Mouse (Mus musculus) brain, adult 2 months (tissue): Measurements from ENCODE around the gene Gtpbp1.
A peak's percentile ranks its signal among the peaks of the same experiment; 100 is the strongest.

Experiments used
- DNase-seq: peaks from one replicate; pipeline ENCODE4 v3.0.0; 2011; ENCODE audit warnings: low read depth, low spot score

The Gtpbp1 gene

DNA sequence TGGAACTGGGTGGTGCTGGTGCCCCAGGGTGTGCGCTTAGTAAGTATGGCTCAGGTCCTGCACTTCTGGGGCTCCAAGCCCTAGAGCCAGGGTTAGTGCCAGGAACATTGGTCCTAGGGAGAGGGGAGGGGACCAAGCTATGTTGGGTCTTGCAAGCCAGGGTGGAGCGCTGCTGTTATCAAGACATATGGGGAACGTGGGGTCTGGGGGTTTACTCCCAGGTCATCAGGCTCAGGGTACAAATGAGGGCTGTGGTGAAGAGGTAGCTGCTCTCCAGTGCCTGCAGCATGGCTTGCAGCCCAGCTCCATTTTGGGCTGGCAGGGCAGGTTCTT, 62.7 kb downstream of the Gtpbp1 start:
- DNase-seq = no peak

DNA sequence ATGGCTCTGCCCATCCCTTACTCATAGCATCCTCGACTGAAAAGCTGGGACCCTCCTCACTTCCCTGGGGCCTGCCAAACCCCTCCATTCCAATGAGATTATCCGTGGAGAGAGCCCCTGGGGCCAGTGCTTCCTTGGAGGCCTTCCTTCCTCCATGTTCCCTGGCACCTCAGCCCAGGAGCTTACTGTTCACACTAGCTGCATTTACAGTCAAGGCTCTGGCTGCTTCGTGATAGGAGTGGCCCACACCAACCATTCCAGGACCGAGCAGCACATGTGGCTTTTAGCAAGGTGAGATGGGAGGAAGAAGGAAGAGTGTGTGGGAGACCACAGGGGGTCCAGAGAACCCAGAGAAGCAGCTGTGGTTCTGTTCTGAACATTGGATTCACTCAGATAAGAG, 63.2 kb downstream of the Gtpbp1 start:
- DNase-seq = no peak

DNA sequence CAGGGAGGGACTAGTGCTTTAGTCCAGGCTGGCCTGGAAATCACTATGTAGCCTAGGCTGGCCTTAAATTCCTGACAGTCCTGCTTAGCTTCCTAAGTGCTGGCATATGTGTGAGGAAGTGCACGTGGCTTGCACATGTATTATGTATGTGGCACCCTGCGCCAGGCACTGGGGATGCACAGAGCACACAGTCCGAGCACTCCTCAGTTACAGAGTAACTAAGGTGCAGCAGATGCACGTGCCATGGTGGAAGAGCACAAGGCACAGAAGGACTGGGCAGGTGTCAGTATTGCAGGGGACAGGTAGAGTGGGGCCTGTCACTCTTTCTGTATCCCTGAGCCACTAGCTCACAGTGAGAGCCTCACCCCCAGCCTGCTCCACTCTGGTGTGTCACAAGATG, 64.5 kb downstream of the Gtpbp1 start:
- no peak for DNase-seq

DNA sequence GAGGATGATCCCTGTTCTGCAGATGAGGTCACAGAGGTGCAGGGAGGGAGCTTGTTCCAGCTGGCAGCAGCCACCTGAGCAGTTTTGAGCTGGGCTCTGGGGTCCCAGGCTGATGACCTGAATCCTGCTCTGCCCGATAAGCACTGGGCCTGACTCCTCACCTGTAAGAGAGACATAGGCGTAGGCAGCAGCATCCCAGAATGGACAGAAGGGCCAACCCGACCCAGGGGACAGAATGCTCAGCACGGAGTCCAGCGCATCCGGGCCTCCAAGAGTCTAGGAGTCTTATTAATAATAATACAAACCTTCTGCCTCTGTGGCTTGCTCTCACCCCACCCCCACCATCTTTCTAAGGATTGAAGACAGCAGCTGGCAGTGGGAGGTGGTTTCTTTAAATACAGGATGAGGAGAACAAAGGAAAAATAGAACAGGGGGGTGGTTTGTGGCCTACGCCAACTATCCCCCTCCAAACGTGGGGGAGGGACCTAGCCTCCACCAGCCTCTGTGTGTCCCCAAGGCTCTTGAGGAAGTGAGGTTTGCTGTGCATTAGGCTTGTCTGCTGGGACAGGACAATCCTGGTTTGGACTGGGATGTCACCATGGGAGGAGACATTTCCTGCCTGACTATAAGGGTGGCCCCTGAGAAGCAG, 65.5 kb downstream of the Gtpbp1 start:
- peak; percentile 84 for DNase-seq

DNA sequence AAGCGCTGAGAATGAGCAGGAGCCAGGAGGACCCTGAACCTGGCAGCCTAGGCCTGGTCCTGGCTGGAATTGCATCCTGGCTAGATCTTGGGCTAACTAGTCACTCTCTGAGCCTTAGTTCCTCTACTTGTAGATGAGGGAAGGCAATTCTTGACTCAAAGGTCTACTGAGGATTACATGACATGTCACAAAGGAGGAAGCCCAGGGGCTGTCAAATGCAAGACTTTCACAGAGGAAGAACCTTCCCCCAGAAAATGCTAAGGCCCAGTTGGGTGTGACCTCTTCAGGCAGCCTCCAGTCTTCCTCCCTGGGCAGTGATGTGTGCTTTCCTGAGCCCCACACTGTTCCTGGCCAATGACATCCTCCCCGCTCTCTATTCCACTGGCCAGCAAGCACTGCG, 66.5 kb downstream of the Gtpbp1 start:
- no peak for DNase-seq

DNA sequence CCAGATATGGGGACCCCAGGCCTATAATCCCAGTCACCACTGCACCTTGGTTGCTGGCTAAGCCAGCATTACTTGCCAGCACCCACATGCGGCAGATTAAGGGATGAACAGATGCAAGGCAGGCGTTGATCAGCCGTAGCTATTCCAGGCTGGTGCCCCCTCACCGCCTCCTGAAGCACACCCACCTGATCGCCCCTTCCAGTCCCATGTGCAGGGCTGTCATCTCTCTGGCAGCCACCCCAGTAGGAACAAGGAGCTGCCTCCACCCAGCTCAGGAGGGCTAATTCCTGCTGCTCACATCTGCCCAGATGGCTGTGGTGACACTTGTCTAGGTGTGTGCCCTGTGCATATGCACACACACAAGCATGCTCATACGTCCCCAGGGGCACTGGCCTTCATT, 70.3 kb downstream of the Gtpbp1 start:
- peak; percentile 77 for DNase-seq

DNA sequence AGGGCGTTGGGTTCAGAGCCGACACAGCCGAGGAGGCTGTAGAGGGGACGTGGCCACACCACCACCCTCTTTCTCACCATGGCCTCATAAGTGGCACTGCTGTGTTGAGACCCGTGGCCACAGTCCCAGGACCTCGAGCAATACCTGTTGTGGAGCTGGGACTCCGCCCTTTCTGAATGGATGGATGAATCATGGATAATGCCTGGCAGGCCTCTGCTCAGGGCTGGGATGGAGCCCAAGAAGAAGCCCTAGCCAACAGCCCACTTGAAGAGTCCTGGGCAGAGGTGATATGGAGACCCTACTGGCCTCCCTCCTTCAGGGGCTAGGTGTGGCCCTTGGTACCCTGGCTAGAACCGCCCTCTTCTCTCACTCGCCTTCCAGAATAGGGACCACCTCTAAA, 72.4 kb downstream of the Gtpbp1 start:
- no peak for DNase-seq

DNA sequence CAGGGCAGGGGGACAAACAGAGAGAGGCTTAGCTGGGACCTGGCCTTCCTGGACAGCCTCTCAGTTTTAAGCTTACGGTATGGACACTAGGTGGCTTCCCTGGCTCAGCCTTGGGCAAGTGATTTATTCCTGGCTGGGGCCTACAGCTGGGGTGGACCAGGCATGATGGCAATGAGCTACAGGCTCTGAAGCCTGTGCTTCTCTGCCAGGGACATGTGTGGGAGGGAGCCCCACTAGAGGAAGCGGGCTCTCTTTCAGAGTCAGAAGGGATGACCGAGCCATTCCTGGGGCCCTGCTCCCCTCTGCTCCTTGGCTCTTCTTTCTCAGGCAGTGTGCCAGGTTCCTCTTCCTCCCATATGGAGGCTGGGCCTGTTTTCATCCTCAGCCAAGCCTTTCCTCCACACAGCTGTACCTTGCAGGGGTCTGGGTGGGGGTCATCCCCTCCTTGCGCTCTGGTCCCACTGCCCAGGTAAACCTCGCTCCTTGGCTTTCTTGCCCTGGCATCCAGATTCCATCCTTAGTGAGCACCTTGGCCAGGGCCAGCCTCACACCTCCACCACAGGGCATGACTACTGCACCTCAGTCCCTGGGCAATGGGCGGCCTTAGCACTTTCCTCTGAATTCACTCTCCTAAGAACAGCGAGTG, 73.1 kb downstream of the Gtpbp1 start:
- DNase-seq = peak; percentile 95

DNA sequence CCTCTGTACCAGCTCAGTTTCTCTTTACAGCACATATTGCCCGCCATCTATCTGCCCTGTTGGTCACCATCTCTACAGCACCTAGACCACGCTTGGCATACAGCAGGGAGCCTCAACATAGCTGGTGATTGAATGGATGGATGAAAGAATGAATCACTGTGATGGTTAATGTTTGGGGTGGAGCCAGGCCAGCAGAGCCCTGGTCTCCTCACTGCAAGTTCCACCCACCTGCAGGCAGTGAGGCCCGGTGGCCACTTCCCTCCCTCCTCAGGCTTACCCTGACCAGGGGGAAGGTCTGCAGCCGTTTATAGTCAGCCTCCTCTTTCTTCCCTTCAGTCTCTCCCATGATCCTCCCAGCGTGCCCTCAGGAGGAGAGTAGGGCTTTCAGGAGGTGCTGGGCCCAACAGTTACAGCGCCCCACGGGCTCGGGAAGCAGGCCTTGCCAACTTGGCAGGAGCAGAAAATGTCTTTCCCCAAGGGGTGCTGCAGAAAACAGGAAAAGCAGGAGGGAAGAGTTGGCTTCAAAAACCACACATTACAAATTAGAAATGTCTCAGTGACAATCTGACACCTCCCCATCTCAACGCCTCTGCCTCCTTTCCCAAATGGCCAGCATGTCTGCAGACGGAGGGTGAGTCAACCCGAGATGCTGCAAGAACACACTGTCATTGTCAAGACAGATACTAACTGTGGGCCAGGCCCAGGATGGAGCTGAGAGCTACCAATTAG, 74.1 kb downstream of the Gtpbp1 start:
- DNase-seq = peak; percentile 95

DNA sequence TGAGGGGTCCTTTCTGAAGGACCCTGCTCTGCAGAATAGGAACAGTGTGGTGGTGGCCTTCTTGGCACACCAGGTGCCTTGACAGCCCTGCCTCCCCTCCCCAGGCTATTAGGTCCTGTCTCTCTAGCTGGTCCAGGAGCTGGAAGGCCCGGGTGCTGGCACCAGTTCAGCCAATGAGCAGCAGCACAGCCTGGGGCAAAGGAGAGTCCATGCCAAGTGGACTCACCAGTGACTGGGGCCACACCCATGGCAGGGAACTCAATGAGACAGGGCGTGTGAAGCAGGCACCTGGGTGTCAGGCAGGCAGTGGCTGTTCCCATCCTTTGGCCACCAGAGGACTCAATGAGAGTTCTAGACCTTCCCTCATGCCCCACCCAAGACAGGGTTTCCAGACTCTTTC, 74.7 kb downstream of the Gtpbp1 start:
- DNase-seq = peak; percentile 59

DNA sequence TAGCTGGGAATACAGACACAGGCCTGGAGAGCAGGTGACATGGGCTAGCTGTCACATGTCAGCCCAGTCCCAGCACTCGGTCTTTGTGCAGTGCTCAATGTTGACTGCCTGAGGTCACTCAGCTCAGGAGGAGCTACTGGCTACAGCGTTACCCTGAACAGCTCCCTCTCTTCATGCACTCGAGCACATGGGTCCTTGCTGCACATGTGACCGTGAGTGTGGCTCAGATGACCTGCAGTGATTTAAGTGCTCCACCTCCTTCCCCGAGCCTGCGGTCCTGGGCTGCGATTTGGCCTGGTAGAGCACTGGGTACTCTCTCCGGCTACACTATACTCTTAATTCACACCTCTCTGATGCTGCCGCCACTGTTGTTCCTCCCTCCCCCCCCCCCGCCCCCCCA, 75.5 kb downstream of the Gtpbp1 start:
- DNase-seq = no peak

DNA sequence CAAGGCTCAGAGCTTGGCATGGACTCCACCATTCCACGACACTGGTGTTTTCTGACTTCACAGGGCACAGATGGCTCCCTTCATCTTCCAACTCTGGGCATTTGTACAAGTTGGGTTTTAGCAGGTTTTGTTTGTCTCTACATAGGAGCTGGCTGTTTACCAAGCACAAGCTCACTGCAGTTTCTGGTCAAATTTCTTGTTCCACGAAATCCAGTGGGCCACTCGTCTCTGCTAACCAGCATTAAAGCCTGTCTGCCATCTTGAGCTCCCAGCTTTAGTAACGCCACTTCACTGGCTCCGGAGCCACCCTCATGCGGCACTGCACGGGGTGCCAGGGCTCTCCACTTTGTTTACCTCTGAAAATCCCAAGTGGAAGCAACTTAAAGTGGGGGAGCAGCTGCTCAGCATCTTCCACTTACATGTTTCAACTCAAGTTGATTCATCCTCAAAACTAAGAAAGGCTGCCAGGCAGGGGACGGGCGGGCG, 76.0 kb downstream of the Gtpbp1 start:
- DNase-seq = peak; percentile 90

DNA sequence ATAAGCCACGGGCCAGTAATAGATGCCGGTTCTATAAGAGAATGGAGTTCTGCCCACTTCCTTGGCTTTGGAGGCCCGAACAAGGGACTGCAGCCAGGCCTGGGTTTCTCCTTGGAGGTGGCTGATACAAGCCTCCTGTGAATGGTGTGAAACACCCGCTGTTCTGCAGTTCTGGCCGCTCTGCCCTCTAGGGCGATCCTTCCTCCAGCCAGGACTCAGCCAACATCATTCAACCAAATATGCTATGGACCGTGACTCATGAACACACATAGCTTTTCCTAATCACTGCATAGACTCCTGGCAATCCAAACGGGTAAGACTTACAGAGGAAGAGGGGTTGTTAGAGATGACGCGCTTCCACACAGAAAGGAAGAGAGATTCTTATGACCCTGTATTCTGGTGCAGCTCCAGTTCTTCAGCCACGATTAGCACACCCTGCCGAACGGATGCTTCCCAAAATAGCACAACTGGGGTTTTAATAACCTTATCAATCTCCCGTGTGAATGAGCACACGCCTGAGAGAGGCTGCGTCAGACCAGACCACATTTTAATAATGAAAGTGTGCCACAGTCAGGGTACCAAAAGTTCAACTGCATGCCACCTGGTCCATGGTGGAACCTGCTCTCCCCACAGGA, 76.8 kb downstream of the Gtpbp1 start:
- peak; percentile 63 for DNase-seq

DNA sequence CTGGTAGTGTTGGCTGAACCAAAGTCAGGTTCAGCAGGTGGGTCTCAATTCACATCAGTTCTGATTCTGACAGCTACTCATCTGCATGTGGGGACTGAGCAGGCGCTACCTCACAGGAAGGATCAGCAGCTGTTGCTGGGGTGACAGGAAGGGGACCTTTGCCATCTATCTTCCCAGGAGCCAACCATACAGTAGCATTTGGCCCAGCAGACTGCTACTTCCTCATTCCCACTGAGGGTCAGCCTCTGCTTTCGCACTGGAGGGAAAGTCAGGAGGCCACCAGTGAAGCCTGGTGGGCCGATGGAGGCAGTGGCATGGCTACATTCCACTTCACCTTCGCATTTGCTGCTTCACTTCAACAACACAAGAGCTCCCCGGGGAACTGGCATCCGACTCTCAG, 77.7 kb downstream of the Gtpbp1 start:
- DNase-seq = no peak

DNA sequence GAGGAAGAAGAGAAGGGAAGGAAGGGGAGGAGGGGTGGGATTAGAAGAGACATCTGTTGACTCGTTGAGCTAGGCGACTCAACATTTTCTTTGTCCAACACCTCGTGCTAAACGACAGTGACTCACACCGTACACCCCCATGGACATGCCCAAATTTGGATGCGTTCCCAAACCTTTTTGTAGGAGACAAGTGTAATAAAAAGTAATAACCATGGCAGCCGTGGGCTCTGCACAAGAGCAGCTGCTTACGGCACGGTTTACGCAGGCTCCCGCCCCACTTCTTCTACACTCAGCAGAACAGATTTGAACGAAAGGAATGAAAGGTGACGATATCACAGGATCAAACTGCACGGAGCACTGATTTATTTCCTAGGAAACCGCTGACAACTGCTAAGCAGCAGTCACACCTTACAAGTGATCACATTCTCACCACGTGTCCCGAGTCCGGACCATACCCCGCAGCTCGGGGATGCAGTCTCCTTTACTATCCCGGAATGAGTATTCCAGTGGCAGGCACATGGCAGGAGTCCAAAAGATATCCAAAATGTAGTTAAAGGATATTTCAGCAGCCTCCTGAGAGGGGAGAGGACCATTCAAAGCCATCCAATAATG, 80.1 kb downstream of the Gtpbp1 start:
- DNase-seq = peak; percentile 92
